Mouse (Mus musculus) activated CD4-positive, CD25-positive, alpha-beta regulatory T cell, adult 4 months (primary cell): ENCODE results near the gene Tmem156. TPM values are rescaled to one million over a fixed set of nuclear protein-coding genes. Genes with fewer than 3 reads are reported as not detected.

ENCODE experiments used
- ATAC-seq: one replicate; pipeline ENCODE4 v1.8.0; 2017
- polyA plus RNA-seq, 2 experiments: library from polyadenylated mRNA; unstranded; fragments of 100-300 nt; shearing (Covaris generic); gene quantifications; one replicate each; pipeline ENCODE4 v1.2.1; 2017

Tmem156 gene
- polyA plus RNA-seq, 2 experiments from 2014 or later, result 16.2 to 21.7 TPM

DNA sequence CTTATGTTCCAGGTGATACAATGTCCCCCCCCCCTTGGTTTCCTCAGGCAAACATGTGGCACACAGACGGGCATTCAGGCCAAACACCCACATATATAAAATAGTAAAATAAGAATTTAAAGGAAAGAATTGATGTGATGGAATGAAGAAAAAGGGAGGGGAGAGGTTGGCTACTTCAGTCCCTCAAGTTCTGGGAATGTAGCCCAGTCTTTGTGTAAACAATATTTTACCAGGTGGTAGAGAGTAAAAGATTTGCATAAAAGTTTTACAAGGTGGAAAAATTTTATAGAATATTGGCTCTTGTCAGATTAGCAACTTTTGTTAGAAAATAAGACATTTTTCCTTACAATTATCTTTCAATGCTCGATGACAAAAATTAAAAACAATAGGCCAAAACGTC lies 4.9 kb upstream of the Tmem156 start:
- no peak for ATAC-seq

- ATAC-seq, result no peak
Observed at GRCm38 (mm10) chr5:65096082-65096481, 4.2 kb upstream of the Tmem156 start.

GRCm38 (mm10) chr5:65094902-65095545 lies 3.1 kb upstream of the Tmem156 start:
- ATAC-seq, result no peak

DNA sequence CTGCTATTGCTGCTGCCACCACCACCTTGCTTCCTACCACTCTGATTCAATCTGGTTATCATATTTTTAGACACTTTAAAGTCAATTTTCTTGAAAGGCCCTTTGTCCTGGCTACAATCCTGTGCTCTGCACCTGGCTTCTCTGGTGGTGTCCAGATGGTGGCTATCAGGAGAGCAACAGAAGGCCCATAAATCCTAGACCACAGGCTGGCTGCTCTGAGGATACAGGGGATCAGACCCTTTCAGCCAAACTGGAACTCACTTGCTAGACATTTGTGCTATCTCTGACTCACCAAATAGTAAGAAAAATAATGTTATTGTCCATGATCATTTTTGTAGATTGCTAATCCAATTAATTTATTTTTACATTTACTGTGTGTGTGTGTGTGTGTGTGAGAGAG lies 1.8 kb upstream of the Tmem156 start:
- ATAC-seq, result no peak

DNA sequence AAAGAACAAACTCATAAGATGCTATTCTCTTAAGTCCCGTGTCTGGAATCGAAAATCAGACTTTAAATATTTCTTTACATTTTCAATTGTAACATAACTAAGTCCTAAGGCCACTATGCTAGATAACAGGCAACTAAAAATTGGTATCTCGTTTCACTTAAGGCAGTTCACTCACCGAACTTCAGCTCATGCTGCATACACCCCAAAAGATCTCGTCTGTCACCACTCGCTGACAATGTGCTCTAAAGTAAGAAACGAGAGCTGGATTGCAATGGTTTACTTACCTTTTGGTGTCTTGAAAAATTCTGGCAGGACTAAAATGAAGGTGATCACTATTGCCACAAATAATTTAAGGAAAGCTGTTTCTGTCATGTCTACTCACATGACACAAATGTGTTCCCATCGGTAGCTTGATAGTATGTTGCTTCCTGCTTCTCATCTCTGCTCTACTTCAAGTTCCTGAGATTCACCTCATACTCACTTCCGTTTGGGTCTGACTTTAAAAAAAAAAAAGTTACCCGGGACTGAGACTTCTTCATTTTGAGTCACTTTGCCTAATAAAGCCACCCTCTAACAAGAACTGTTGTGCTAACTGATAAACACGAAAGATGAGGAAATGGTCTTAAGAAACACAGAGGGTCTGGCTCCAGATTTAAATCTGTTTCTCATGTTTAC lies 611 bp downstream of the Tmem156 start:
- ATAC-seq, result peak; percentile 94

DNA sequence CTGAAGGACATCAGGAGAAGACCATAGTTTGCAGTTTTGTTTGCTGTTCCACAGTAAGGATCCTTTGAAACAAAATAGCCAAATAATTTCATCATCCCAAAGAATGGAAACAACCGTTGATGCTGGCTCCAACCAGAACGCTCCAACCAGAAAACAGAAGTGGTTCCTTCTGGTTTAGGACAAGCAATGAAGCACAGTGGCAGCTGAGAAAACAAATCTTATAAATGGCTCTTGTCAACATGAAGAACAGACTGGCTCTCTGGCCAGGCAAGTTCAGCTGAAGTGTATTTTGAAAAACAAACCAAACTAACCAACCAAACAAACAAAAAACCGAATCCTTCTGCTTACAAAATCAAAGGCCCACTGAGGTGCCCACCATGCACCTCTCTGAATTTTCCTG lies 2.2 kb downstream of the Tmem156 start:
- no peak for ATAC-seq

DNA sequence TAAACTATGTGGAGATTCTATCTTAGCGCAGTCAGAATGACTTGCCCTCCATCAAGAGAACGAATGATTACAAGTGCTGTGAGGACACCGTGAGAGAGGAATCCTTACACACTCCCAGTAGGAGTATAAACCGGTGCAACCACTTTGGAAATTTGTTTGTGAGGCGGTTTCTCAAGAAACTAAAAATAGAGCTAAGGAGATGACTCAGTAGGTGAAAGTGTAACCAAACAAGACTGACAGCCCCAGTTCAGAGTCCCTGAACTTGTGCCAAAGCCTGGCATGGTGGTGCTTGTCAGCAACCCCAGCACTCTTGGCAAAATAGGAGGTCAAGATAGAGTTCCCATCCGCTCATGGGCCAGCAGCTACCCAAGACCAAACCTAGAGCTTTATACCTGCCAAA lies 5.4 kb downstream of the Tmem156 start:
- no peak for ATAC-seq

DNA sequence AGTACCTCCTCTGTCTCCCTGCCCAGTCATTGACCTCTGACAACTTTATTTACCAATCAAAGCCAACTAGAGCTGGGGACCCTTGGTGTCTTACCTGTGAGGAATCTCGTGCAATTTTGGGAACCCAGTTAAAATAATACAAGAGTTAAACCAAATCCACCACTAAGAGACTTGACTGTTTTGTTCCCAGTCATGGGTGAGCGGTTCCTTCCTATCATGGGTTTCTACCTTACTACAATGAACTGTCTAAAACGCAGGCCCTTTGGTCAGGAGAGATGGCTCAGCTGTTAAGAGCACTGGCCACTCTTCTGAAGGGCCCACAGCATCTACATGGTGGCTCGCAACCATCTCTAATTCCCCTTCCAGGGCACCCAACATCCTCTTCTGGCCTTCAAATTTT lies 10.1 kb downstream of the Tmem156 start:
- ATAC-seq, result no peak

- no peak for ATAC-seq
Observed at GRCm38 (mm10) chr5:65079881-65080280, 12.1 kb downstream of the Tmem156 start.

DNA sequence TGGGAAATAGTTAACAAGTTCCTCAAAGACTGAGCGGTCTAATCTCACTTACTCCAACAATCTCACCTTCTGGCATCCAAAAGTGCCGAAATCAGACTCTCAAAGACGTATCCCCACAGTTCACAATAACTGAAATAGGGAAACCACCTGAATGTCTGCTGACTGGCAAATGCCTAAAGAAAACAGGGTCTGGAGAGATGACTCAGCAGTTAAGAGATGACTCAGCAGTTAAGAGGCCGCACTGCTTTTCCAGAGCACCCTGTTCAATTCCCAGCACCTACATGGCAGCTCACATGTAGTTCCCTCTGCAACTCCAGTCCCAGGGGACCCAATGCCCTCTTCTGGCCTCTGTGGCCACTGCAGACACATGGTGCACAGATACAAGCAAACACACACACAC lies 13.9 kb downstream of the Tmem156 start:
- no peak for ATAC-seq

GRCm38 (mm10) chr5:65076748-65077147 lies 15.2 kb downstream of the Tmem156 start:
- peak; percentile 36 for ATAC-seq

- no peak for ATAC-seq
Observed at GRCm38 (mm10) chr5:65076087-65076486, 15.8 kb downstream of the Tmem156 start.

- no peak for ATAC-seq
Observed at GRCm38 (mm10) chr5:65074693-65075092, 17.2 kb downstream of the Tmem156 start.

DNA sequence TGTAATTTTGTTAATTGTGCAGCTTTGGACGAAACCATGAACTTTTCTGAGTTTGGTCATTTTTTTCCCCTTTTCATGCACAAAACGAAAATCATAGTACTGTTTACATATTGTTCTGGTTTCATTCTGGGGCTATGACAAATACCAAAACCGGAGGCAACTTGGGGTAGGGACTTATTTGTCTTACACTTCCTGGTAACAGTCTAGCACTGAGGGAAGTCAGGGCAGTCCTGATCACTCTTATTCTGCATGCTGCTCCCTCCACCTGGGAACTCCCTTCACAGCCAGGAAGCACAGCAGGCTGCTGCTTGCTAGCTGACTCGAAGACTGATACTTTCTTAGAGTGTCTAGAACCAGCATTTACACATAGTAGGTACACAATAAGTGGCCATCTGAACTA lies 18.7 kb downstream of the Tmem156 start:
- peak; percentile 52 for ATAC-seq

DNA sequence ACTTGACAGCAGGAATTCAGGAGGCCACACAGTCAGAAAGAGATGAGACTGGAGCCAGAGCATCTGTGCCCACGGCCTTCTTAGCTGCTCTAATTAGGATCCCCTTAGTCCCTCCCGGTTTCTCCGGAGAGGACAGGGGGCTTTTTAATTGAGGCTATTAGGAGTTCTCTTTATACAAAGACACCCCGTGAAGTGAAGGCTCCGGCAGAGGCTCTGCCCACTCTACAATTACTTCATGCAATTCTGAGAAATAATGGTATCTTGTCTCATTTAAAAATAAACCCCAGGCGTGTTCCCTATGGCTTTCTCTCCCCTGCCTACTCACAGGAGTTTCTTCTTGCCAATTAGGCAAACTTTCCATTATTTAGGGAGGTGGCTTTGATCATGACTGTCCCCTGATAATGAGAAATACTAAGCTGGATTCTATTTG lies 20.2 kb downstream of the Tmem156 start:
- no peak for ATAC-seq

DNA sequence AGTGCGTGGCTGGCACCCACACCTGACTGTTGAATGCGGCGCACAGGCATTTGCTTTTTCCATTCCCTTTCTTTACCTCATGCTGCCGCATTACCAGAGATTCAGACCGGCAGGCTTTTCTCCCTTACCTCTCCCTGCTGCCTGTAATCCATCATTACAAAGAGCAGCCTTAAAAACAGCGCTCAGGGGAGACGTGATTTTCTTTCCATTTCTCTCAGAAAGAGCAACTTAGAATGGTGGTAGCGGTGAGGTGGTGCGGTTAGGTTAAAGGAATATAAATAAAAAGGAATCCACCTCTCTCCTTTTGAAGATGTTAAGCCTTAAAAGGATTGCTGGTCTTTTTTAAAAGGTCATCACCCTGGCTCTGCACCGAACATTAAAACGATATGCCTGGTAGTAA lies 22.1 kb downstream of the Tmem156 start:
- no peak for ATAC-seq

DNA sequence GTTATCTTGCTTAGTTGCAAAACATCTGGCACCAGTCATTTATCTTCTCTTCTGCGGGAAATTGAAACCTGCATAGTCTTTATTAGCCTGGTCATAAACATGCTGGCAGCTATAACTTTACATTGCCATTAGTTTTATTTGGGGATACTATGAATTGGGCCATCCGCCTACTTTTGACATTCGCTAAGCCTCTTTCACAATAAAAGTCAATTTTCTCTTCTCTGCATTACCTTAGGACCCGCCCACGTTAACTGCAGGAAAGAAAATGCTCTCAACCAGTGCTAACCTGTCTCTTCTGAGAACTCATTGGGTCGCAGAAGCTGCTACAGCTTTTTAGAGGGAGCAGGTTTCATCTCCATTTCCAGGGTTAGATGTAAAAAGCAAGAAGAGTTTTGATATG lies 23.8 kb downstream of the Tmem156 start:
- no peak for ATAC-seq

DNA sequence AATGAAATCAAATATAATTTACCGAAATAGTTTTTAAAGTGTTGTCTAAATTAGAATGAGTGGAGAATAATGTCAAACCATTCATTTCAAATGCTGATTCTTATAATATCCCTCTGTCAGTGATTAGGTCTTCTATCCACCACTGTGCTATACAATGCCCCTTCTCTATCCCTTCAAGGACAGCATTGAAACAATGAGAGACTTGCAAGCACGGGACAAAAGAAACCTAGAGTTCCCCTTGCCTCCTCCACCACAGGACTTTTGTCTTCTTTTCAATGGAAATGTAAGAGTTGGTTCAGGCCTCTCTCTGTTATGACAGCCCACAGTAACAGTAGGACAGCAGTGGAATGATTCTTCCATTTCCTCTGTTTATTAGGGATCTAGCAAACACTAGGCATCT lies 28.7 kb downstream of the Tmem156 start:
- ATAC-seq, result no peak

- no peak for ATAC-seq
Observed at GRCm38 (mm10) chr5:65062236-65062635, 29.7 kb downstream of the Tmem156 start.

DNA sequence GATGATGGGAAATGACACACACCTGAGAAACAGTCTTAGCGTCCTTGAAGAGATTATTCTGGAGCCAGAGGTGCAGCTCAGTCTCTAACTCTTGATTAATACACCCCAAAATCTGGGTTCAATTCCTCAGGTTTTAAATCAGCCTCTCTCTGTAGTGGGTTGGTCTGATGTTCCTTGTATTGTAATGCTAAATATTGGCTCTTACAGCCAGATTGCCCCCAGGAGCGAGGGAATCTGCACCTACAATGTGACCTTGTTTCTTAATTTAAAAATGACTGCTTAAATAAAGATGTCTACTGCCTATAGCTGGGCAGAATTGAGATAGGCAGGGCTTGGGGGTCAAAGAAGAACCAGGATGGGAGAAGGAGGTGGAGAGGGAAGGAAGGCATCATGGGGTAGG lies 32.1 kb downstream of the Tmem156 start:
- no peak for ATAC-seq

GRCm38 (mm10) chr5:65057596-65057995 lies 34.3 kb downstream of the Tmem156 start:
- no peak for ATAC-seq

DNA sequence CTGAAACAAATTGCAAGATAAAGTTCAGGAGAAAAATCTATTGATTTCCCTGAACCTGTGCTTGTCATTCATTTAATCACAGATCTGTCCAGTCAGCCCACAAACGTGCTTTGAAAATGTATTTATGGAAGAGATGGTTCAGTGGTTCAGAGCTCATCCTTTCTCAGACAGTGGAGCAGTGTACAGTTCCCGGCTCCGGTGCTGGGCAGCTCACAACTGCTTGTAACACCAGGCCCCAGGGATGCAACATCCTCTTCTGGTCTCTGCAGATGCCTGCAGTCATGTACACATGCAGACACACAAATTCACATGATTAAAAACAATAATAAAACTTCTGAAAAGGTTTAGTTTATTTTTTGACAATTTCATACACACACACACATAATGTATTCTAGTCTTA lies 40.4 kb downstream of the Tmem156 start:
- ATAC-seq, result no peak

DNA sequence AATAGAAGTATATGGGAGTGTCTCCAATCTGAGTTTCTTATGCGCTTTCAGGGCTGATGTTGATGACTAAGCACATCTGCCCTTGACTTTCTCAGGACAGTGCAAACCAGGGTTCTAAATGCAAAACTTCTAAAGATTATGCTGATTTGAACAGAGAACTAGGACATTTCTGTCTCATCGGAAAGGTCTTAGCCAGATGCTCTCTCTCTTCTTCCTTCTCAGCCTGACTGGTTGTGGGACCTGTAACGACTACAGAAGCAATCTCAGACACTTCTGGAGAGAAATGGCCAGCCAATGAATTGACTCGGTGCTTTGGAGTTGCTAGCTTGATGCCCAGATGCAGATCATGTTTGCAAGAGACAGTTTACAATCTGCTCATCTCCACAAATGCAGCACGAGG lies 42.1 kb downstream of the Tmem156 start:
- no peak for ATAC-seq

- ATAC-seq, result no peak
Observed at GRCm38 (mm10) chr5:65047285-65047855, 44.6 kb downstream of the Tmem156 start.
